ENCODE assay signal across 1 mouse cellular context in the genomic region with DNA sequence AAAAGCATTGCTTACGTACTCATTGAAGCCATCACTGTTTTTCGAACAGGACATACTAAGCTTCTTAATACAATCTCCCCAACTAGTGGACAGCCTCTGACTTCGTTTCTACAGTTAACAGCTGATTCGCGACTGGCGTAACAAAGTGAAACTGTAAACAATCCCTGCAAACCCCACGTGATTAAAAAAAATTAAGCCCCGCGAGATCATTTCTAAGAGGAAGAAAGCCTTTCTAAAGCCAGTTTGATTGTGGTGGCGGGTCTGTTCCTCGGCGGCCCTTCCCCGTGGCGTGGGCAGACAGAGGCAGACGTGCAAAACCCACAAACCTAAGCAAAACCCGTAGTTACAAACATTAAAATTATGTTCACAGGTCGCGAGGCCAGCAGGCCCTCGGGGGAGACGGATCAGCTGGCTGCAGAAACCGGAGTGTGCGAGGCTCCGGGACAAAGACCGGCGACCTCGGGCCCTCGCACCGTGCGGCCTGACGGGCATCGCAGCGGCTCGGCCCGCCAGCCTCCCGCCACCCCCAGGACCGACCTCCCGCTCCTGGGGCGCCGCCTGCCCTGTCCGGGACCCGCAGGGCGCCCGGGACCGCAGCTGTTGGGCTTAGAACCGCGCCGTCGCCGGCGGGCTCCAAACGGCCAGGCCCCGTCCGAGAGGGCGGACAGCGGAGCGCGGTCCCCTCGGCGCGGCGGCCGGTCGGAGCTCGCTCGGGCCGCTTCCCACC.
A peak's percentile ranks its signal among the peaks of the same experiment; 100 is the strongest.
TF ChIP-seq lines count a peak whose summit lies in the region.

No protein-coding gene starts in this region.

TF ChIP-seq in CH12.LX, 34 proteins besides CTCF, POLR2A, EP300 and RAD21 (continued from another document):
- TF ChIP-seq ZC3H11A (IDR thresholded peaks at IDR 0.05; ENCODE audit: low read depth, low read length) = no peak
- TF ChIP-seq JUN (IDR thresholded peaks at IDR 0.05; ENCODE audit: insufficient read depth, low read depth, low read length) = no peak
- TF ChIP-seq E2F4 (IDR thresholded peaks at IDR 0.05; ENCODE audit: insufficient replicate concordance, low read depth, low read length) = 0 out of 2 replicates have a peak, but pooled peaks have one; percentile 27
- peak; percentile 66; the same call in 1 of the 2 replicates for TF ChIP-seq ZNF384 (IDR thresholded peaks at IDR 0.05; ENCODE audit: low read depth, low read length)
